Mouse (Mus musculus): ENCODE results near the gene Ptpn7. TPM values are rescaled to one million over a fixed set of nuclear protein-coding genes. Genes with fewer than 3 reads are reported as not detected.
A peak's percentile ranks its signal among the peaks of the same experiment; 100 is the strongest.

Ptpn7 gene
- polyA plus RNA-seq, 2 experiments, result 9.4 to 12.4 TPM

GRCm38 (mm10) chr1:135133678-135134435, 1.4 kb downstream of the Ptpn7 start:
- H3K9me3 ChIP-seq (ENCODE audit: control insufficient read depth, low read length), result no peaks in the 10 kb centered on the region
- H3K36me3 ChIP-seq (replicated peaks; ENCODE audit: control insufficient read depth, insufficient read depth, low read depth), result no peaks in the 10 kb centered on the region; the same call in 1 of the 2 replicates
- 14% methylated on average over 10 of the region's 10 CpGs for WGBS (ENCODE audit: insufficient replicate concordance)
- peaks cover 26 to 33% of the 10 kb centered on the region in 2 experiments for H3K4me1 ChIP-seq (replicated peaks; ENCODE audit: control insufficient read depth in 2 of 2, insufficient read depth in 2 of 2, low read length in 1 of 2)
- TF ChIP-seq CTCF (IDR thresholded peaks at IDR 0.05; ENCODE audit: low read depth) (peak; percentile 55), EP300 (IDR thresholded peaks at IDR 0.05; ENCODE audit: low read depth) (no peak)
- ATAC-seq (ENCODE audit: insufficient read depth) (no peak), DNase-seq (ENCODE audit: low read depth in 3 of 3, low spot score in 3 of 3) (no peak)
- H3K4me3 ChIP-seq (ENCODE audit: insufficient read depth in 1 of 2, low read depth in 2 of 2, low read length in 2 of 2), result peak overlapping the region; percentile 41 to 53
- H3K4me2 ChIP-seq (ENCODE audit: low read depth), result peak overlapping the region; percentile 63
- H3K27ac ChIP-seq, result peak overlapping the region; percentile 41
- H3K27me3 ChIP-seq (ENCODE audit: control insufficient read depth, insufficient read depth, low read length), result no peaks in the 10 kb centered on the region; the same call in 1 of the 2 replicates
- H3K9ac ChIP-seq (replicated peaks), result peak overlapping the region; percentile 53

DNA sequence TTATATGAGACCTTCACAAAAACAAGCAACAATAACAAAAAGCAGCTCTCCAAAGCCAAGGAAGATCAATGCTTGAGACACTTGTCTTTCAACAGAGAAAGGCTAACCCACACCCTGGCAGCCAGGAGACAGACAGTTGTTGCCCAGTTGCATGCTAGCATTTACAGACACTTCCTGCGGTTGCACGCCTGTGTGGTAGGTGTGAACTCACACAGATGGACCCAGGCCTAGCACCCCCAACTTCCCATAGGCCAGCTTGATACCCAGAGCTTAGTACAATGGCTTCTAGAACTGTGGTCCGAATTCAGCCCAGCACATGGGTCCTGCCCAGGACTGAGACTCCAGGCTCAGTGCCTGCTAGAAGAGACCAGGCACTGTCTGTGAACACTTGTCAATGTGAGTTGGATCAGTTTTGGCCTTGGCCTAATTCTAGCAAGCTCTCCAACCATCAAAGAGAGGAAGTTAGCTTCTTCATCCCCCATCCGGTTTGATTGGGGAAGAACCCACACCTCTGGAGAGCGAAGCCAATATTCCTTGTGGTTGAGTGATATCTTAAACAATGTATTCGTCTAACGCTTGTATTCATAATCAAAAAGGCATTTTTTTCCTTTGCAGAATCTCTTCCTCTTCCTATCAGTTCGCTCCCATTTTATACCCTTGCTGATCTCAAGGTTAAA, 2.7 kb downstream of the Ptpn7 start:
- Histone ChIP-seq H3K36me3 (replicated peaks; ENCODE audit: control insufficient read depth, insufficient read depth, low read depth) (no peaks in the 10 kb centered on the region; the same call in 1 of the 2 replicates), H3K27me3 (ENCODE audit: control insufficient read depth, insufficient read depth, low read length) (no peaks in the 10 kb centered on the region), H3K9me3 (ENCODE audit: control insufficient read depth, low read length) (no peaks in the 10 kb centered on the region), H3K4me3 (ENCODE audit: insufficient read depth in 1 of 2, low read depth in 2 of 2, low read length in 2 of 2) (no peak overlapping the region), H3K4me1 (replicated peaks; ENCODE audit: control insufficient read depth in 2 of 2, insufficient read depth in 2 of 2, low read length in 1 of 2) (peaks cover 26 to 33% of the 10 kb centered on the region in 2 experiments), H3K27ac (no peak overlapping the region), H3K9ac (replicated peaks) (no peak overlapping the region), H3K4me2 (ENCODE audit: low read depth) (no peak overlapping the region; the same call in 1 of the 2 replicates)
- WGBS (ENCODE audit: insufficient replicate concordance), result 47% methylated on average over 8 of the region's 8 CpGs
- TF ChIP-seq EP300 (IDR thresholded peaks at IDR 0.05; ENCODE audit: low read depth), result no peak
- DNase-seq (ENCODE audit: low read depth in 3 of 3, low spot score in 3 of 3) (no peak), ATAC-seq (ENCODE audit: insufficient read depth) (no peak)

GRCm38 (mm10) chr1:135136500-135136899, 4.0 kb downstream of the Ptpn7 start:
- TF ChIP-seq EP300 (IDR thresholded peaks at IDR 0.05; ENCODE audit: low read depth), result no peak
- peak; percentile 99 for TF ChIP-seq CTCF (IDR thresholded peaks at IDR 0.05; ENCODE audit: low read depth)
- Histone ChIP-seq H3K27ac (no peak overlapping the region), H3K27me3 (ENCODE audit: control insufficient read depth, insufficient read depth, low read length) (no peaks in the 10 kb centered on the region), H3K36me3 (replicated peaks; ENCODE audit: control insufficient read depth, insufficient read depth, low read depth) (no peaks in the 10 kb centered on the region; the same call in 1 of the 2 replicates), H3K4me2 (ENCODE audit: low read depth) (no peak overlapping the region), H3K9ac (replicated peaks) (no peak overlapping the region), H3K4me1 (replicated peaks; ENCODE audit: control insufficient read depth in 2 of 2, insufficient read depth in 2 of 2, low read length in 1 of 2) (peaks cover 18 to 23% of the 10 kb centered on the region in 2 experiments), H3K9me3 (ENCODE audit: control insufficient read depth, low read length) (no peaks in the 10 kb centered on the region), H3K4me3 (ENCODE audit: insufficient read depth in 1 of 2, low read depth in 2 of 2, low read length in 2 of 2) (no peak overlapping the region)
- ATAC-seq (ENCODE audit: insufficient read depth) (no peak), DNase-seq (ENCODE audit: low read depth in 3 of 3, low spot score in 3 of 3) (peak; percentile 63 to 69 (median 63))
- WGBS (ENCODE audit: insufficient replicate concordance), result 10% methylated on average over 1 of the region's 1 CpGs

DNA sequence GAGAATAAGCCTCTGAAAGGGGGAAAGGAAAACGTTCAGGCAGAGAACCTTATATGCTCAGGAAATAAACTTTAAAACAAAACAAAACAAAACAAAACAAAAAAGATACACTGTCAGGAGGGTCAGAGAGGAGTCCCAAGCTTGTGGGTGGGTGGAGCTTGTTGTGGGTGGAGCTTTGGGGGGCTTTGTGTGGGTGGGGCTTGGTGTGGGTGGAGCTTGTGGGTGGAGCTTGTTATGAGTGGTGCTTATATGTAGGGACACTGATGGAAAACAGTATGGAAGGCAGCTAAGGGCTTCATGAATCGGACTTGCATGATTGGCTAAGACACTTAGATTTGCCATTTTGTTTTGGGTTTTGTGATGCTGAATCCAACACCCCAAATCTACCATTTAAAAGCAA, 7.4 kb downstream of the Ptpn7 start:
- Histone ChIP-seq H3K27ac (no peak overlapping the region), H3K9me3 (ENCODE audit: control insufficient read depth, low read length) (no peaks in the 10 kb centered on the region), H3K4me2 (ENCODE audit: low read depth) (no peak overlapping the region), H3K4me1 (replicated peaks; ENCODE audit: control insufficient read depth in 2 of 2, insufficient read depth in 2 of 2, low read length in 1 of 2) (no peaks in the 10 kb centered on the region), H3K27me3 (ENCODE audit: control insufficient read depth, insufficient read depth, low read length) (no peaks in the 10 kb centered on the region), H3K4me3 (ENCODE audit: insufficient read depth in 1 of 2, low read depth in 2 of 2, low read length in 2 of 2) (no peak overlapping the region), H3K36me3 (replicated peaks; ENCODE audit: control insufficient read depth, insufficient read depth, low read depth) (no peaks in the 10 kb centered on the region; the same call in none of the 2 replicates), H3K9ac (replicated peaks) (no peak overlapping the region)
- ATAC-seq (ENCODE audit: insufficient read depth) (no peak), DNase-seq (ENCODE audit: low read depth in 3 of 3, low spot score in 3 of 3) (no peak)
- 60% methylated on average over 2 of the region's 2 CpGs for WGBS (ENCODE audit: insufficient replicate concordance)
- TF ChIP-seq EP300 (IDR thresholded peaks at IDR 0.05; ENCODE audit: low read depth), result no peak
- TF ChIP-seq CTCF (IDR thresholded peaks at IDR 0.05; ENCODE audit: low read depth), result no peak

GRCm38 (mm10) chr1:135142452-135142851, 10.0 kb downstream of the Ptpn7 start:
- DNase-seq (ENCODE audit: low read depth in 3 of 3, low spot score in 3 of 3) (no peak), ATAC-seq (ENCODE audit: insufficient read depth) (no peak)
- Histone ChIP-seq H3K36me3 (replicated peaks; ENCODE audit: control insufficient read depth, insufficient read depth, low read depth) (no peaks in the 10 kb centered on the region; the same call in 1 of the 2 replicates), H3K4me3 (ENCODE audit: insufficient read depth in 1 of 2, low read depth in 2 of 2, low read length in 2 of 2) (no peak overlapping the region), H3K27me3 (ENCODE audit: control insufficient read depth, insufficient read depth, low read length) (no peaks in the 10 kb centered on the region), H3K4me1 (replicated peaks; ENCODE audit: control insufficient read depth in 2 of 2, insufficient read depth in 2 of 2, low read length in 1 of 2) (peaks cover 3 to 5% of the 10 kb centered on the region in 2 experiments; a peak in 3 of 4 replicates), H3K27ac (no peak overlapping the region), H3K4me2 (ENCODE audit: low read depth) (no peak overlapping the region), H3K9me3 (ENCODE audit: control insufficient read depth, low read length) (no peaks in the 10 kb centered on the region), H3K9ac (replicated peaks) (no peak overlapping the region)
- TF ChIP-seq CTCF (IDR thresholded peaks at IDR 0.05; ENCODE audit: low read depth) (no peak), EP300 (IDR thresholded peaks at IDR 0.05; ENCODE audit: low read depth) (no peak)
- WGBS (ENCODE audit: insufficient replicate concordance), result 60% methylated on average over 2 of the region's 2 CpGs
